Comparison of ENCODE assay signal across 11 mouse cellular contexts in the genomic region with DNA sequence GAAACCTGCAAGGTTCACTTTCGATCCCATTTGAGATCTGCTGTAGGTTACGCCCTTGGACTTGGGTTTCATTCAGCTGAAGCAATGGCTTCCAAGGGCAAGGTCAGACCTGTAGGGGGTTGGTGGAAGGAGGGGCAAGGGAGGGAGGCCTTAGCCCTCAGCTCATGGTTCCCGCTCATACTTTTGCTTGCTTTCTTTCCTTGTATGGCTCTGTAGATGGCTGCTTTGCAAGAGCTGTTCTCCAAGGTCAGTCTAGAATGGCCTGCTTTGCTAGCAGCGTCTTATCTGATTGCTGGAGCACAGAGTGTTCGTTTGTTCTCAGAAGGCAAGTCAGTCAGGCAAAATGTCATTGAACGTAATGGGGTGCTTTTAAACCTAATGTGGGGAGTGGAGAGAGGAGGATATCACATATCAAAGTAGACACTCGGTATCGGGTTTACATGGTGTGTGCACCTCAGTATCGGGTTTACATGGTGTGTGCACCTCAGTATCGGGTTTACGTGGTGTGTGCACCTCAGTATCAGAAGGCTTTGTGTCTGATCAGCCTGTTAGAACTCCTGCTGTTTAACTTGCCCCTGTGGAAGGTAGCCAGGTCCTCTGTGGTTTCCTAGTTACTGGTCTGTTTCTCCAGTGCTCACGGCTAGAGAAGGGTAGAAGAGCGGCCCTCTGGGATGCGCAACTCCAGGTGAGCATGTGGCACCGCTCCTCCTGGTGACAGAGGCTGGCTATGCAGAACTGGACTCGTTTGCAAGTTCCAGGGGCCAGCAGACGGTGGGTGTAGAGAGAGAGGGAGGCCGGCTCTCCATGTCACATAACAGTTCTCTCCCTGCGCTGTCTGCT. TPM values are rescaled to one million over a fixed set of nuclear protein-coding genes. Genes with fewer than 3 reads are reported as not detected.
DNase-seq lines count a peak whose midpoint lies in the region; ATAC-seq and TF ChIP-seq lines count a peak whose summit lies in the region.
"Had no signal": no experiment of that assay in that cellular context is flagged by ENCODE, and none has a peak within 500 bp of the region (broad histone marks: within the 10 kb centered on the region; RNA-seq: fewer than 3 reads in every experiment).

No protein-coding gene starts in this region.

- H3K9me3 ChIP-seq in forebrain, embryonic 10.5 days, result no peaks in the 10 kb centered on the region
- no peaks in the 10 kb centered on the region for H3K9me3 ChIP-seq in forebrain, embryonic 12.5 days
- H3K9me3 ChIP-seq in E14TG2a.4 (ENCODE audit: low read length), result no peaks in the 10 kb centered on the region
- H3K9me3 ChIP-seq in heart, embryonic 10.5 days, result no peaks in the 10 kb centered on the region
- no peaks in the 10 kb centered on the region for H3K9me3 ChIP-seq in kidney, embryonic 15.5 days (replicated peaks)
- H3K9me3 ChIP-seq: midbrain, embryonic 15.5 days had no signal

- peak overlapping the region; percentile 21; the same call in 1 of the 2 replicates for H3K27ac ChIP-seq in forebrain, embryonic 10.5 days
- H3K27ac ChIP-seq in forebrain, embryonic 12.5 days, result no peak overlapping the region
- H3K27ac ChIP-seq in heart, embryonic 10.5 days, result peak overlapping the region; percentile 86
- H3K27ac ChIP-seq in kidney, embryonic 15.5 days, result peak overlapping the region; percentile 82
- H3K27ac ChIP-seq in thymus, adult 2 months (ENCODE audit: control insufficient read depth, insufficient read depth, low read length), result no peak overlapping the region
- H3K27ac ChIP-seq: midbrain, embryonic 15.5 days had no signal

- H3K36me3 ChIP-seq in forebrain, embryonic 10.5 days (replicated peaks), result peaks cover 5% of the 10 kb centered on the region; the same call in 1 of the 2 replicates
- 0 out of 2 replicates have a peak, but pooled peaks cover 4% of the 10 kb centered on the region for H3K36me3 ChIP-seq in forebrain, embryonic 12.5 days (replicated peaks)
- peaks cover 55% of the 10 kb centered on the region for H3K36me3 ChIP-seq in E14TG2a.4 (ENCODE audit: insufficient read depth, low read length)
- peaks cover 4% of the 10 kb centered on the region; the same call in 1 of the 2 replicates for H3K36me3 ChIP-seq in heart, embryonic 10.5 days
- peaks cover 3% of the 10 kb centered on the region; the same call in 1 of the 2 replicates for H3K36me3 ChIP-seq in kidney, embryonic 15.5 days
- H3K36me3 ChIP-seq in thymus, adult 2 months (ENCODE audit: control insufficient read depth, insufficient read depth, low read length), result no peaks in the 10 kb centered on the region
- H3K36me3 ChIP-seq: midbrain, embryonic 15.5 days had no signal

- no peak overlapping the region for H3K9ac ChIP-seq in forebrain, embryonic 12.5 days
- H3K9ac ChIP-seq in kidney, embryonic 15.5 days, result no peak overlapping the region
- H3K9ac ChIP-seq: midbrain, embryonic 15.5 days had no signal

- no peak overlapping the region for H3K4me3 ChIP-seq in forebrain, embryonic 10.5 days
- H3K4me3 ChIP-seq in forebrain, embryonic 12.5 days (replicated peaks), result no peak overlapping the region
- peak overlapping the region; percentile 64 for H3K4me3 ChIP-seq in E14TG2a.4 (replicated peaks; ENCODE audit: low read length)
- H3K4me3 ChIP-seq in heart, embryonic 10.5 days, result no peak overlapping the region
- H3K4me3 ChIP-seq in kidney, embryonic 15.5 days (replicated peaks), result no peak overlapping the region
- no peak overlapping the region for H3K4me3 ChIP-seq in thymus, adult 2 months (ENCODE audit: control insufficient read depth, insufficient read depth, low read length)
- H3K4me3 ChIP-seq: midbrain, embryonic 15.5 days had no signal

- no peak for TF ChIP-seq CTCF in E14TG2a.4 (conservative IDR thresholded peaks at IDR 0.05; ENCODE audit: low read length)
- no peak for TF ChIP-seq CTCF in thymus, adult 2 months (IDR thresholded peaks at IDR 0.05; ENCODE audit: borderline replicate concordance, control insufficient read depth, extremely low read depth, insufficient read depth, low read length, poor library complexity)

- ATAC-seq in forebrain, embryonic 12.5 days (ENCODE audit: low FRiP score), result no peak
- ATAC-seq in kidney, embryonic 15.5 days (replicated peaks; ENCODE audit: low FRiP score), result peak; percentile 84
- no peak for ATAC-seq in cerebellum, adult (ENCODE audit: insufficient number of reproducible peaks, low FRiP score, low TSS enrichment)
- no peak for ATAC-seq in frontal cortex, adult (ENCODE audit: low TSS enrichment)
- ATAC-seq: midbrain, embryonic 15.5 days had no signal

- DNase-seq in forebrain, embryonic 10.5 days (ENCODE audit: extremely low spot score, low spot score), result no peak
- no peak for DNase-seq in heart, embryonic 10.5 days (ENCODE audit: low spot score)
- DNase-seq in thymus, adult 2 months, result no peak
- DNase-seq: cerebellum, adult 2 months had no signal

- no peak for TF ChIP-seq POLR2A in thymus, adult 2 months (IDR thresholded peaks at IDR 0.05; ENCODE audit: control insufficient read depth, extremely low read depth, insufficient read depth, low read length, poor library complexity)

- peaks cover 20% of the 10 kb centered on the region for H3K4me1 ChIP-seq in forebrain, embryonic 10.5 days
- H3K4me1 ChIP-seq in forebrain, embryonic 12.5 days, result peaks cover 4% of the 10 kb centered on the region
- peaks cover 44% of the 10 kb centered on the region for H3K4me1 ChIP-seq in E14TG2a.4 (replicated peaks; ENCODE audit: low read depth, low read length)
- peaks cover 41% of the 10 kb centered on the region for H3K4me1 ChIP-seq in heart, embryonic 10.5 days
- H3K4me1 ChIP-seq in kidney, embryonic 15.5 days, result peaks cover 34% of the 10 kb centered on the region
- H3K4me1 ChIP-seq in thymus, adult 2 months (replicated peaks; ENCODE audit: control insufficient read depth, insufficient read depth, low read length), result peaks cover 9% of the 10 kb centered on the region

- H3K27me3 ChIP-seq in forebrain, embryonic 10.5 days (ENCODE audit: poor library complexity, severe bottlenecking), result no peaks in the 10 kb centered on the region
- H3K27me3 ChIP-seq in forebrain, embryonic 12.5 days, result no peaks in the 10 kb centered on the region
- H3K27me3 ChIP-seq in E14TG2a.4 (ENCODE audit: insufficient read depth, low read length), result no peaks in the 10 kb centered on the region
- no peaks in the 10 kb centered on the region for H3K27me3 ChIP-seq in heart, embryonic 10.5 days (ENCODE audit: insufficient read depth, poor library complexity, severe bottlenecking)
- no peaks in the 10 kb centered on the region for H3K27me3 ChIP-seq in kidney, embryonic 15.5 days
- no peaks in the 10 kb centered on the region for H3K27me3 ChIP-seq in thymus, adult 2 months (ENCODE audit: control insufficient read depth, insufficient read depth, low read length)
- H3K27me3 ChIP-seq: midbrain, embryonic 15.5 days had no signal

- no peak overlapping the region for H3K4me2 ChIP-seq in forebrain, embryonic 12.5 days
- peak overlapping the region; percentile 13; the same call in 1 of the 2 replicates for H3K4me2 ChIP-seq in kidney, embryonic 15.5 days
- H3K4me2 ChIP-seq: liver, embryonic 11.5 days; midbrain, embryonic 15.5 days had no signal

- WGBS in forebrain, embryonic 10.5 days, result 85% methylated on average over 19 of the region's 19 CpGs
- 81% methylated on average over 19 of the region's 19 CpGs for WGBS in forebrain, embryonic 12.5 days
- 61% methylated on average over 19 of the region's 19 CpGs for WGBS in heart, embryonic 10.5 days
- WGBS in kidney, embryonic 15.5 days, result 41% methylated on average over 19 of the region's 19 CpGs
- WGBS in thymus, adult 2 months, result 91% methylated on average over 19 of the region's 19 CpGs

RNA-seq across cellular contexts. Expression of a gene that starts 35.7 kb away (rescaled TPM):
- 0.62 and 1.0 TPM in 2 replicates for polyA plus RNA-seq in forebrain, embryonic 10.5 days (2016; fragmentation: Nextera tagmentation; extraction: Ambion mirVana)
- polyA plus RNA-seq in forebrain, embryonic 12.5 days (2016; fragmentation: Nextera tagmentation; extraction: Ambion mirVana), result 2.4 and 2.9 TPM in 2 replicates
- polyA plus RNA-seq in heart, embryonic 10.5 days (2016; fragmentation: Nextera tagmentation; extraction: Ambion mirVana), result 1.4 and 1.6 TPM in 2 replicates
- 1.2 and 1.4 TPM in 2 replicates for polyA plus RNA-seq in kidney, embryonic 15.5 days (2015; fragmentation: Nextera tagmentation; extraction: Ambion mirVana)
- polyA plus RNA-seq in thymus, adult 2 months (2012; rRNA removed), result 6.7 and 7.5 TPM in 2 replicates

RNA-seq across cellular contexts. Expression of a gene that starts 50.7 kb away (rescaled TPM):
- not detected in 2 replicates for polyA plus RNA-seq in forebrain, embryonic 10.5 days (2016; fragmentation: Nextera tagmentation; extraction: Ambion mirVana)
- not detected in 2 replicates for polyA plus RNA-seq in forebrain, embryonic 12.5 days (2016; fragmentation: Nextera tagmentation; extraction: Ambion mirVana)
- polyA plus RNA-seq in heart, embryonic 10.5 days (2016; fragmentation: Nextera tagmentation; extraction: Ambion mirVana), result not detected in 2 replicates
- polyA plus RNA-seq in kidney, embryonic 15.5 days (2015; fragmentation: Nextera tagmentation; extraction: Ambion mirVana), result not detected in 2 replicates
- not detected in 2 replicates for polyA plus RNA-seq in thymus, adult 2 months (2012; rRNA removed)
- polyA plus RNA-seq: cerebellum, adult 2 months; liver, embryonic 11.5 days; midbrain, embryonic 15.5 days had no signal

Comparison
In these comparisons a context has a peak if more than half of its experiments do, and no peak if none do; other contexts are left out.
1. H3K27ac ChIP-seq: peak in forebrain, embryonic 10.5 days (single experiment), heart, embryonic 10.5 days (single experiment) and kidney, embryonic 15.5 days (single experiment); none in forebrain, embryonic 12.5 days (single experiment) and thymus, adult 2 months (single experiment).